Mouse (Mus musculus) gastrocnemius, adult 8-10 months (tissue): ENCODE results near the gene Gpld1. TPM values are rescaled to one million over a fixed set of nuclear protein-coding genes. Genes with fewer than 3 reads are reported as not detected.

Experiments used
- DNase-seq, 2 experiments: peaks; one replicate each; pipeline ENCODE4 v3.0.0; 2022; ENCODE audit warnings: low spot score in 2 of 2
- total RNA-seq, 4 experiments: library from RNA; stranded (reverse); gene quantifications; 2 replicates each; pipeline ENCODE4 v1.2.4; 2022

Gene Gpld1
- total RNA-seq = 1 to 10 TPM in 1 of 4 experiments, under 1 TPM in 3; 0.36 to 1.3 (median 0.93) TPM

DNA sequence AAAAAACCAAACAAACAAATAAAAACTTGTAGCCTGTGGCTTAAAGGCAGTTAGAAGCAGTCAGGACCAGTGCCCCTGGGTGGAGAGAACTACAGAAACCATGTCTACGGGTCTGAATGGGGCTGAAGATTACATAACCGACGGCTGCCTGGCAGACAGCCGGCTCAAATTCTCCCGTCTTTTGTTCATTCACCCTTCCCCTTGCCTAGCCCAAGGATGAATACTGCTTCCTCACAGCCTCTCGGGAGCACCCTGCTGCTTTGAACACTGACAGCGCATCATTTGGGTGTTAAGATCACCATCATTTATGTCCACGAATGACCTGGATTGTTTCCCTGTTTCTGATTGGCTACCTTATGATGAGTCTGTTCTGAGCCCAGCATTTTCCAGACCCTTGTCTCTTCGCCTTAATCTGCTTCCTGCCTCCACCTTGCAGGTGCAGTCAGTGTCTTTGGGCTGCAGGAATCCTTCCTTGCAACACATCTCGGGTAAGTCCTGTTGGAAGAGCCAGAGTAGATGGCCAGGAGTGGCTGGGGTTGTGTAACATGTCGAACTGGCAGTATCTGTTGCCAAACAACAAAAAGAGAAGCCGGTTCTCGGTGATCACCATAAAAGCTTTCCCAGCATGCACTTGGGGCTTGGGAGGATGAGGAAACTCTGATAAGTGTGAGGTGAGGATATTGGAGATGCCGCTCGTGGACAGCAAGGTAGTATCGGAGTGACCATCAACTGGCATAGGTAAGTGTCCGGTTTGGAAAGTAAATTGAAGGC is at the start of gene Gpld1:
Gene Gpld1, plus strand, starts transcription at position 641 of the 771 bp plus-strand sequence.
- DNase-seq = no peak

DNA sequence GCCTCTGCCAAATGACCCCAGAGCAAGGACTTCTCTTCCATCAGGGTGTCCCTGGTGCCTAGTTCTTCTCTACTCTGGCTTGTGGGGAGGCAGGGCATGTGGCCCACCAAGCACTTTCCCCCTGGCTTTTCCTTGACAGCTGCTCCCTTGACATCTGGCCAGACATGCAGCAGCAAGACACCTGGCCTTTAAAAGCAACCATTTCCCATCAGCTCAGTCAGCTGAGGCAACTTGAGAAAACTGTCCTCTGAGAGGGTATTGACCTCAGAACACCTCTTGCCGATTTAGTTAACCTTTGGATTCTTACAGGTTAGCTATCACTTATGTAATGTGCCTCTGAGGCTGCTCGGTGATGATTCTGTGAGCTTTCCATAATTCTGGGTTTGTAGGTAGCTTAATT is 49.1 kb upstream of the Gpld1 start:
- no peak for DNase-seq

DNA sequence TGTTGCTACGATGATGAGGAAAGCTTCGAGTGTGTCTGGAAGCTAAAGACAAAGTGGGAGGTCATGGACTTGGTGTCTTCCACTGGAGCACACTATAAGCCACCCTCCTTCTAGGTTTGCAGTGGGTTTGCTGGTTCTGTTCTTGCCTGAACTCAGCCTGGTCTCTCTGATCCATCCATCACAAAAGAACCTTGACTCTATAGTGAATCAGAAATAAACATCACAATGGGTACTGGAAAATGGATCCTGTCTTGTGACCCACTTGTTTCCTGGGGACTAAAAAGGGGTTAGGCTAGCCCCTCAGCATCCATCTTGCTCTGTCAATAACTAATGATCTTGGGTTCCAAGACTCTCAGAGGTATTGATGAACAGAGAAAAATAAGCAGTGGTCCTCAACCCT is 41.0 kb upstream of the Gpld1 start:
- no peak for DNase-seq

DNA sequence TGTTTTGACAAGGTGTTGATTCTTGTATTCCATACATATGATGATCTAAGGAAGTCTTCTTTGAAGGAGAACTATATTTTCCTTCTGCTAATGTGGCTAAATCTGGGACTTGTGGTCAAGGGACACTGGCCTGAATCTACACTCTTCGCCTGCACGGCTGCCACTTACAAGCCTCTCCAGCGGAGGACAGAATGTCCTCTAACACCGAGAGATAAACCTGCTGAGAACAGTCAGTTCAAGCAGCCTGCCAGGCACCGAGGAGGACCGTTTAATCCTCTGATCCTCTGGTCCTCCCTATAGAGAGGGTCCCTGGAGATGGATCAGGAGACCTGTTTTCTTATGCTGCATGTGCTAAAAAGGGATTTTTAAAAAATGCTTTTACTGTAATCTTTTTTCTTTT is 39.5 kb upstream of the Gpld1 start:
- no peak for DNase-seq

DNA sequence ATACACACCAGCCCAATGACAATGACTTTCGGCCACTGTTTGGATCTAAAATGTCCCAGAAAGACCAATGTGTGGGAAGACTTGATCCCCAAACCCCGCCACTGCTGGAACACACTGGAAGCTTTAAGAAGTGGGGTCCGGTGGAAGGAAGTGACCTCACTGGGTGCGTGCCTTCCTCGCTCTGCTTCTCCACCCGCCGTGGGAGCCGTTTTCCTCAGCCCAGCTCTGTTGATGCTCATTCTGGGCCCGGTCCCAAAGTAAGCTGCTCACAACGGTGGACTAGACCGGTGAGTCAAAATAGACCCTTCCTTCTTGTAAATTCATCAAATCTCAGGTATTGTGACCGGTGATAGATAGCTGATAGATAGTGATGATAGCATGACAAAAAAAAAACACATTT is 37.5 kb upstream of the Gpld1 start:
- DNase-seq = no peak

DNA sequence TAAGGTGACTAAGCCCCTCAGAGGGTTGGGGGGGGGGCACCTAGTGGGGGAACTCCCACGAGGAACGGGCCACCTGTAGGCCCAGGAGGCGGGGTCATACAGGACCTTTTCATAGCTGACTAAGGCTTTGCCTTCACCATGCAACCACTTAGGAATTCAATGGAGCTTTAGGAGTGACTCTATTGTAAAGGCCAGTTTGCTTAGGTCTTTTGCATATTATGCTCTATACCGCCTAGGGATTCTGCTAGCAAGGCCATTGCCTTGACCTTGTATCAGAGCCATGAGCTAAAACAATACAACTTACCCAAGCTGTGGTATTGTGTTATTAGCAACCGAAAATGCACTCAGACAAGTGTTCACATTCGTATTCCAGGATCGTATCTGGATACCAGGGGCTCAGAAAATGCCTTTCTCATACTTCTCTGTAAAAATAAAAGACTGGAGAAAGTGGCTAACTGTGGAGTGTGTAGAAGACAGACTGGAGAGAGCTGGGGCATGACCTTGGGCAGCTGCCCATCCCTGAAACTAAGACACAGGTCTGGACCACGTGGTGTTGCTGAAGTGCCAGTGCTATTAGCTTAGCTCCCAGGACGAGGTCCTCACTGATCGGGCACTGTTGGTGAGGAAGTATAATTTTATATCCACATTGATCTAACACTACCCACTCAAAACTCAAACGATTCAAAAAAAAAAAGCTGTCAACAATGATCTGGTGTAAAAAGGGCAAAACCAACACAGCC is 36.0 kb upstream of the Gpld1 start:
- DNase-seq = no peak

DNA sequence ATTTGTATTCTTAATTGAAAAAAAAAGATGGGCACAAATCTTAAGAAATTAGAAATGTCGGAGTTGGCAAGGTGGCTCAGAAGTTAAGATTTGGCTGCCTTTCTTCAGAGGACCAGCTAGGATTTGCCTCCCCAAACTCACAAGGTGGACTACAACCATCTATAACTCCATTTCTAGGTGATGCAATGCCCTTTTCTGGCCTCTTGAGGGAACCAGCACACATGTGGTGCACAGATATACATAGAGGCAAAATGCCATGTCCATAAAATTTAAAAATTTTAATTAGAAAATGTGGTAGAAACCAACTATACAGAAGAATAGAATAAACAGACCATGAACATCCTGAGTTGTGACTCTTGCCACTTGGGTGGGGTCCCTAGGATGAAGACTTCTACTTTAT is 33.8 kb upstream of the Gpld1 start:
- DNase-seq = no peak

DNA sequence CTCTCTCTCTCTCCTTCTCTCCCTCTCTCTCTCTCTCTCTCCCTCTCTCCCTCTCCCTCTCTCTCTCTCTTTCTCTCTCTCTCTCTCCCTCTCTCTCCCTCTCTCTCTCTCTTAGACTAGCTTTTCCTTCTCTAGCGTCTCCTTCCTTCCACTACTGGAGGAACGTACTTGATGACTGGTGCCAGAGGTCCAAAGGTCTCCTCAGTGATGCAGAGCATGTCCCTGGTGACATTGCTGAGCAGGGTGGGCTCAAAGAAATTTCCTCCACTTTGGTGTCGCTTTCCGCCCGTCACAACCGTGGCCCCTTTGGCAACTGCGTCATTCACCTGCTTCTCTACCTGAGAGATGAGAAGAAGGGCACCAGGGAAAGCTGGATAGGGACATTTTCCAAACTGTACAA is 29.4 kb upstream of the Gpld1 start:
- DNase-seq = no peak

DNA sequence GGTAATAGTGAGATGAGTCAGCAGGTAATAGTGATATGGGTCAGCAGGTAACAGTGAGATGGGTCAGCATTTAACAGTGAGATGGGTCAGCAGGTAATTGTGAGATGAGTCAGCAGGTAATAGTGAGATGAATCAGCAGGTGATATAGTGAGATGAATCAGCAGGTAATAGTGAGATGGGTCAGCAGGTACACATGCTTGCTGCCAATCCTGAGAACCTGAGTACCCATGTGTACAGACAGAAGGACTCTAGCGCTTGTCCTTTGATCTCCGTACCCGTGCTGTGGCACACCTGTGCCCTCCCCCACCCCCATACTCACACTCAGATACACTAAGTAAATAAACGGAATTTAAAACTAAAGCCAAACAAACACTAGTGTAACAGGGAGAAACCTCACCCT is 28.0 kb upstream of the Gpld1 start:
- DNase-seq = no peak

DNA sequence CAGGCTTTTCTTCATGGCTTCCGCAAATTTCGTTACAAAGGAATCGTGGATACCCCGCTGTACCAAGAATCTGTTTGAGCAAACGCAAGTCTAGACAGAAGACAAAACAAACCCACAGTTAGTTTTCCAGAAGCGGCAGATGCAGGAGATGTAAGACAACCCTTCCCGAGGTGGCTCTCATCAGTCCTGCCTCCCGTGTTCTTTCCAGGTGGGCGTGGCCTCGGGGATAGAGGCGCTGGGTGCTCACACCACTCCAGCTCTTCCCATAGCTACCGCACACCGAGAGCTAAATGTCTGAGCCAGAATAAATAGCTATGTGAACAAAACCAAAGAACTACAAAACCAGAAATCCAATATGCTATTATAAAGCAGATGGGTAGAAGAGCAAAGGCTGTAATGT is 27.1 kb upstream of the Gpld1 start:
- DNase-seq = no peak

DNA sequence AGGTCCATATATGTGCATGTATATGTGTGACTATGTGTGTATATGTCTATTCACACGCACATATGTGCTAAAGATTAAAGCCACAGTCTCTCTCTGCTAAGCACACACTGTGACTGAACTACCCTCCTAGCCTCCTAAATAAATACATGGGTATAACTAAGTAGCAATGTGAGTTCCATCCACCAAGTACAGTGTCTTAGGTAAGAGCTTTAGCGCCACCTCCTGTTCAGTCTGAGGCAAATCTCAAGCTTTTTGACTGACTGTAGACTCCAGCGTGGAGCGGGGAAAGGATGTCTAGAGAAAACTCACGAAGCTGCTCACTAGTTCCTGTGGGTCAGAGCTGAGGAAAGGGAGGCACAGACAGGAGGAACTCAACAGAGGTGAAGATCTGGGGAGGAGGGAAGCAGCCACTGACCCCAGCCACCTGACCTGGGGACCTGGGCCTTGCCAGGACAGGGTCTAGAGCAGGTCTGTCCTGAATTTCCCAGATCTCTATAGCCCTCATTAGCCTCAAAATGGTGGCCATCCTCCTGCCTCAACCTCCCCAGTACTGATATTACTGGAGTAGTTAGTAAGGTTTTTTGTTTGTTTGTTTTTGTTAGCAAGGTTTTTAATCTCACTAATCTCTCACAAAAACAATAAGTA is 22.5 kb upstream of the Gpld1 start:
- no peak for DNase-seq

DNA sequence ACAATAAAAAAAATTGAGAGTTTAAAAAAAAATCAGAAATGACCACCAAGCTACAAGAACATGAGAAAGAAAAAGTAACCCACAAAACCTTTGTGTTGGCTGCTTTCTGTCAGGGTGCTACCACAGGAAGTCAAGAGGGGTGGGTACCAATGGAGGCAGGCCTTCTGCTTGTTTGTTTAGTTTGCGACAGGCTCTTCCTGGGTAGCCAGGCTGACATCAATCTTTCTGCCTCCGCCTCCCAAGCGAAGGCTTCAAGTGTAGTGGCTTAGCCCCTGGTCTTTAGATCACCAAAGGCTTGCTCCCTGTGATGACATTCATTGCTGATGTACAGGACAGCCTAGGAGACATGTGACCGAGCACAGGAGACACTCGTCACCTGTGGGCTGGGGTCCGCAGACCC is 21.7 kb upstream of the Gpld1 start:
- no peak for DNase-seq

DNA sequence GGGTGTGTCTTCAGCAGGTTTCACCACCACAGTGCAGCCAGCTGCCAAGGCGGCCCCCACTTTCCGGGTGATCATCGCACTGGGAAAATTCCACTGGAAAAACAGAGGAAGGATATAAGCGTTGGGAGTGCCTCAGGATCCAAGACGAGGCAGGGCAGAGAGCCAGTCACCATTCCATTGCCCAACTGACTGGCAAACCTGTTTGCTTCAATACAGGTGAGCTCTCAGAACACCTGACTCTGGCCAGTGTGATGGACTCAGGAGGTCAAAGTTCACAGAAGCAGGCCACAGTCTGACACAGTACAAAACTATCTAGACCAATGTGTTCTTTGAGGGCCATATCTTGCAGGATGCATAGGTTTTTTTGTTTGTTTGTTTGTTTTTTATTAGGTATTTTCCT is 19.0 kb upstream of the Gpld1 start:
- no peak for DNase-seq

DNA sequence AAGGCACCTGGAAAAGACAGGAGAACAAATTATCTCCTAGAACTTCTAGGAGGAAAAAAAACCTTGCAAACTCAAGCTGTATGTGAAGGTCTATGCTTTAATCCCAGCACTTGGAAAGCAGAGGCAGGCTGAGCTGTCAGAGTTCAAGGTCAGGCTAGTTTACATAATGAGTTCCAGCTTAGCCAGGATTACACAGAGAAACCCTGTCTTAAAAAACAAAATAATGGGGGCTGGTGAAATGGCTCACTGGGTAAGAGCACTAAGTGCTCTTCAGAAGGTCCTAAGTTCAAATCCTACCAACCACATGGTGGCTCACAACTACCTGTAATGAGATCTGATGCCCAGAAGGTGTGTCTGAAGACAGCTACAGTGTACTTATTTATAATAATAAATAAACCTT is 12.4 kb upstream of the Gpld1 start:
- DNase-seq = no peak

DNA sequence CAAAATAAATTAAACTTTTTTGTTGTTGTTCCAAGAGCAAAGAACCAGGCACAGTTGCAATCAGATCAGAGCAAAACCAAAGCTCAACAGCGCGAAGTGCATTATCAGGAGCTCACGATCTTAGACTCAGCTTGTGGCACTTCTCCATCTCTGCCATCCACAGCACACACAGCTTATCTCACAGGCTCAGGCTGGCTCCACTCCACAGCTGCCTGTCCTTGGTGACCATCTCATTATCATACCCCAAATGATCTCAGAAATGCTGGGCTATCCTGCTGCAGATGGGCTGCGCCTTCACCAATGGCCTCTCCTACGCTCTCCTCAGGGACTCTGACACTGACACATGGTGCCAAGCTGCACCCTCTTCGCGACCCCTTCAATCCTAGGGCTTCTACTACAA is 9.8 kb upstream of the Gpld1 start:
- no peak for DNase-seq

DNA sequence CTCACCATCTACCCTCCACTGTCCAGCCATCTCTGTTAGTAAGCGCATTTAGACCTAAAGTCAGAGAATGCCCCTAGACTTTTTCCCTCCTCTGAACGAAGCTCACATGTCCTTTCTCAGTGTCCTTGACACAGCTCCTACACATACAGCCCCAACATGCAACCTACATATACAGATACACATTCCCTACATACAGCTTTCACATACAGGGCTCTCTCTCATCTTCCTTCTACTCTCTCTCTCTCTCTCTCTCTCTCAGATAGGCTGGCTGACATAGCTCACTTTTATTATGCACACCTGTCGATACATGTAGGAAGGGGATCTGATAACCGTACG is 6.2 kb upstream of the Gpld1 start:
- DNase-seq = no peak

DNA sequence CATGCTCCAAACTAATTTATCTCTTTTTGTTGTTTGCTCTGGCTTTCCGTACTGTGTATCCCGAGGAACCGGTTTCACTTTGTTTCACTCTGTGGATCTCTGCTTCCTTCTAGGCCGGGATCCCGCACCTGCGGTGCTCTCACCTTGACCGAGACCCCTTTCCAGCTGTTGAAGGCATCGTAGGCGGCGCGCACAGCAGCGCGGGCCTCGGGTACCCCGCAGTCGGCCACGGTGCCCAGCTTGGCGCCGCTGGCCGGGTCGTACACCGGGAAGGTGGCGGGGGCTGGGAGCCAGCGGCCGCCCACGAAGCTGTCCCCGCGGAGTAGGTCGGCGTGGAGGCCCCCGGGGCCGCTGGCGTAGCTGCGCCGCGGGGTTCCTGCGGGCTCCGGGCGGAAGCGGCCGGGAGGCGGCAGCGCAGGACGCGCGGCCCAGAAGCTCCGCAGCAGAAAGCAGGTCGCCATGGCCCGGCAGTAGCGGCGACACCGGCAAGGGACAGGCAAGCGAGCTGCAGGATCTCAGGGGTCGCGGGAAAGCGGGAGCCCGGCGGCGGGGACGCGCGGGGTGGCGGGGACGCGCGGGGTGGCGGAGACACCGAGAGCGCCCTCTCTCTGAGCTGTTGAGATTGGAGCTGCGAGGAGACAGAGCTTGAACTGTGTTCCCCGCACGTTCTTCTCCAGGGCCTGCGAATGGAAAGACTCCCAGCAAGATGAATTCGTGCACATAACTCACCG is 5.7 kb upstream of the Gpld1 start, which contains the start of gene Aldh5a1:
Gene Aldh5a1, minus strand, starts transcription at position 554 of the 731 bp plus-strand sequence.
- DNase-seq = peak; percentile 37 to 57

DNA sequence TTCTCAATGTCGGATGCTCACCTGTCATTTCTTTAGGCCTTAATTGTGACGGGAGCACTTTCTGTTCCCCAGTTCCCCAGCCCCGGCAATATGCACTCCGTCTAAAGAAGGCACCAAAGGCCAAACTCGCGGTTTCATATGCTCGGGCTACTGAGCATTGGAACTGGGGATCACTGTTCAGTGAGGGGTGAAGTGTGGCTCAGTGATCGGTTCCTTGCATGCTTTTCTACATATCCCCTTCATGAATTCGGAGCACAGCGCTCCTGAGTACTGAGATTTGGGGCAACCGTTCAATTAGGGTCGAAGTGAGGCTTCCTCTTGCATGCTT is 5.1 kb upstream of the Gpld1 start:
- DNase-seq = no peak

DNA sequence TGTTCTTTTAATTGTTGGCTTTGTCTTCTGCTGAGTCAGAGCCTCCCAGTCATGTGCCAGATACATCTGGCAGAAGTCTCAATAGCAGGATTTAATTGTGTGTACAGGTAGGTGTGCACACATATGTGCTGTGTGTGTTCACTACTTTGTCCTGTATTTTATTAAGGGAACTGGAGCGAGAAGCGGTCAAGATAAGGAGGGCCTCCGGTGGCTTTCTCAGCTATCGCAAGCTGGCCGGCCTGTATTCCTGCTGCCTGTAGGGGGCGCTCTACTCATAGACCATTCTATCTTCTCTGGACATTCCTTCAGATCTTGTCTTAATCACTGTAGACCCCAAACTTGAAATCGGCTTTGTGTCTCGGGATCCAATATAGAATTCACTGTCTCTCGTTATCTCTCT is 4.3 kb upstream of the Gpld1 start:
- DNase-seq = peak; percentile 40 to 48

DNA sequence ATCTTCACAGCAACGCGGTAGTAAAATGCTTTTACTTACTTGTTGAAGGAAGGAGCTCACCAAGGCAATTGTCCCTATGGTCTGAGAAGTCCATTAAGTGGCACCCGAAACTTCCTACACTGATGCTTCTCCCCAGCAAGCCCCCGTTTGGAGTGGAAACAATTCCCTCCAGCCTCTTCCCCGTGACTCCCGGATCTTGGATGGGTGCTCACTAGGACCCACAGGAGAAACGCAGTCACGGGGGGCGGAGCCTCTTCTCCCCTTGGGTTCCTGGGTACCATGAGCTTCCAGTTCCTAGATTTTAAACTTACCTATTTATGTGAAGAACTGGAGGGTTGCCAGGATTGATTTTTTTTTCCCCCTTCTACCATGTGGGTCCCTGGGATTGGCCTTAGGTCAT is 3.5 kb upstream of the Gpld1 start:
- DNase-seq = no peak

DNA sequence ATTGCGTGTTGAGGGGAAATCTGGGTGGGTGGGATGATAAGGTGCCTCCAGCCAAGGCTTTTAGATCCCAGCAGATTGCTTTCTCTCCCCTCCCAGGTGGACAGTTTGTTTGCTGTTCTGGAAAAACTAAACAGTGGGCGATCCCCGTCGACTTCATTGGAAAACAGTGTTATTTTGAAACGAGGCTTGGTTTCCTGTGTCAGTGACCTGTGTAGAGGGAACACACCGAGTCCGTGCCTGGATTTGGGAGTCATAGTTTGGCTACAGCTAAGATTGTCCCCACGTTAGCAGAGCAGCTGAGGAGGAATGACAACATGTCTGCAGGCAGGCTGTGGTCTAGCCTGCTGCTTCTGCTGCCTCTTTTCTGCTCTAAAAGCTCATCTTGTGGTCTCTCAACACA is 351 bp downstream of the Gpld1 start:
- no peak for DNase-seq

DNA sequence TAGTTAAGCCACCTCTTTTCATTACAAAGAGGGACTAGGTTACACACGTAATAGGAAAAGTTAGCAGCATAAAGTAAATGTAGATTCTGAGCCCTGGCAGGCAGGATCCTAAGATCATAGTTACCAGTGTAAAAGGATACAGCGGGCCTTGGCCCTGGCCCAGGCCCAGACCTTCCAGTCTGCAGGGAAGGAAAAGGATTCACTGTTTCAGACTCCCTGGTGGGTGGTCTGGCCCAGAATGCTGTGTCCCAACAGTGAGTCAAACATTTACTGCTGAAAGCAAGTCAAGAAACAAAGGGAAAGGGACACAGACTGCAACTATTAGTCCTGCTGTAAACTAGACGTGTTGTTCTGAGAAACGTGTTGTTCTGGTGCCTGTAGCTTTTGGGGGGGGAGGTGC is 2.6 kb downstream of the Gpld1 start:
- DNase-seq = no peak
